ENCODE assay signal across 21 mouse cellular contexts in the genomic region with DNA sequence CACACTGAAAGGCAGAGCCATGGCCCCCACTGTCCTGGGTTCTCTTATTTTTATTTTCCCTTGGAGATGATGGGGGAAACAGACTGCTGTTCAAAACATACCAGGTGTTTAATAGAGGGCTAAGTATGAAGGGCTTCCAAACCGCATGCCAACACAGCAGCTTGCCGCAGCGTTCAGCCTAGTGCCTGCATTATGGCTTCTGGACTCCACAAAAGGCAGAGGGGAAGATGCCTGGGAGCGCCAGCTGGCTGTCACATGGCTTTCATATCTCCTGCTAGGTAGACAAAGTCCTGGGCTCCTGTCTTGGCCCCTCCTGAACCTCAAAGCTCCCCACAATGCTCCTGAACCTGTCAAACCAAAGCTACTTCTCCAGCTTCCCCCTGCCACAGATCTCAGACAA.
DNase-seq lines count a peak whose midpoint lies in the region; ATAC-seq and TF ChIP-seq lines count a peak whose summit lies in the region.
"Had no signal": no experiment of that assay in that cellular context is flagged by ENCODE, and none has a peak within 500 bp of the region (broad histone marks: within the 10 kb centered on the region; RNA-seq: fewer than 3 reads in every experiment).

No protein-coding gene starts in this region.

- TF ChIP-seq CTCF in heart, postnatal 0 days (IDR thresholded peaks at IDR 0.05; ENCODE audit: low read depth): no peak
- TF ChIP-seq CTCF in layer of hippocampus, adult 2 months (conservative IDR thresholded peaks at IDR 0.05): no peak

- no peak overlapping the region for H3K4me2 ChIP-seq in heart, postnatal 0 days (ENCODE audit: low read depth, low read length)

- H3K4me3 ChIP-seq in heart, postnatal 0 days (ENCODE audit: low read depth, low read length): no peak overlapping the region
- H3K4me3 ChIP-seq in layer of hippocampus, adult 2 months: no peak overlapping the region

- no peak overlapping the region for H3K9ac ChIP-seq in heart, postnatal 0 days (replicated peaks; ENCODE audit: low read depth, low read length)

- H3K27ac ChIP-seq in heart, postnatal 0 days (ENCODE audit: low read depth): peak overlapping the region; percentile 30; the same call in 1 of the 2 replicates
- H3K27ac ChIP-seq in layer of hippocampus, adult 2 months: peak overlapping the region; percentile 76

- H3K27me3 ChIP-seq in heart, postnatal 0 days (ENCODE audit: control insufficient read depth, insufficient read depth, low read length): no peaks in the 10 kb centered on the region
- H3K27me3 ChIP-seq: Patski had no signal

- peaks cover 35% of the 10 kb centered on the region for H3K4me1 ChIP-seq in heart, postnatal 0 days (ENCODE audit: control insufficient read depth, insufficient read depth)

- ATAC-seq in cerebellum, adult (ENCODE audit: insufficient number of reproducible peaks, low FRiP score, low TSS enrichment): no peak
- ATAC-seq in heart, postnatal 0 days (ENCODE audit: insufficient read depth, low read depth): no peak
- ATAC-seq: activated CD4-positive, CD25-positive, alpha-beta regulatory T cell, adult 4 months; CD4-positive, CD25-positive, alpha-beta regulatory T cell, adult 4 months; Patski had no signal

- no peaks in the 10 kb centered on the region for H3K9me3 ChIP-seq in heart, postnatal 0 days (replicated peaks; ENCODE audit: control insufficient read depth, low read length)

- 52% methylated on average over 4 of the region's 4 CpGs for WGBS in heart, postnatal 0 days

- H3K36me3 ChIP-seq in heart, postnatal 0 days (replicated peaks; ENCODE audit: control insufficient read depth, insufficient read depth, low read length): no peaks in the 10 kb centered on the region
- H3K36me3 ChIP-seq: G1E had no signal

- peak; percentile 51 to 53 for DNase-seq in cerebellum, postnatal 10 days
- no peak for DNase-seq in heart, postnatal 0 days (ENCODE audit: low spot score)
- DNase-seq in heart, adult 8-10 months (ENCODE audit: low spot score): no peak
- no peak for DNase-seq in layer of hippocampus, adult 2 months (ENCODE audit: low spot score in 2 of 2)
- DNase-seq in layer of hippocampus, adult 18-20 months (ENCODE audit: low spot score in 2 of 2): no peak
- DNase-seq: adrenal gland, adult 2 months; adrenal gland, adult 8-10 months; adrenal gland, postnatal 10 days; adrenal gland, postnatal 14 days; adrenal gland, postnatal 25 days; adrenal gland, postnatal 36 days; B cell, adult 2 months; cerebellum, adult 11 months; cerebellum, adult 11-12 months; cerebellum, adult 18-20 months; cerebellum, adult 2 months had no signal

- no peak for TF ChIP-seq EP300 in heart, postnatal 0 days (IDR thresholded peaks at IDR 0.05; ENCODE audit: low read depth)

Comparison
In these comparisons a context has a peak if more than half of its experiments do, and no peak if none do; other contexts are left out.
1. DNase-seq: peak in cerebellum, postnatal 10 days (2 of 2); none in heart, postnatal 0 days (single experiment), heart, adult 8-10 months (single experiment), layer of hippocampus, adult 2 months (0 of 2) and layer of hippocampus, adult 18-20 months (0 of 2).